Mouse (Mus musculus): ENCODE measurements around the gene Slc39a8. TPM values are rescaled to one million over a fixed set of nuclear protein-coding genes. Genes with fewer than 3 reads are reported as not detected.

Gene Slc39a8
- polyA plus RNA-seq, 1 experiment, result 35.7 TPM

GRCm38 (mm10) chr3:135841716-135842511 is 16.8 kb downstream of the Slc39a8 start:
- no peak overlapping the region for H3K9ac ChIP-seq (ENCODE audit: low read depth, poor library complexity, severe bottlenecking)
- TF ChIP-seq POLR2A (IDR thresholded peaks at IDR 0.05; ENCODE audit: insufficient read depth, low read length) (no peak), CTCF (IDR thresholded peaks at IDR 0.05; ENCODE audit: low read depth, low read length) (no peak), EP300 (IDR thresholded peaks at IDR 0.05; ENCODE audit: insufficient read depth, low read depth, low read length) (no peak)
- no peaks in the 10 kb centered on the region for H3K36me3 ChIP-seq (ENCODE audit: control insufficient read depth, insufficient read depth, low read length, poor library complexity, severe bottlenecking)
- H3K27me3 ChIP-seq (ENCODE audit: control insufficient read depth, insufficient read depth, low read length, poor library complexity, severe bottlenecking), result no peaks in the 10 kb centered on the region
- no peaks in the 10 kb centered on the region for H3K4me1 ChIP-seq (ENCODE audit: control insufficient read depth, insufficient read depth, low read length)
- no peak overlapping the region for H3K27ac ChIP-seq (ENCODE audit: insufficient read depth, low read length)
- no peaks in the 10 kb centered on the region for H3K9me3 ChIP-seq (replicated peaks; ENCODE audit: control insufficient read depth, insufficient read depth, low read length, poor library complexity, severe bottlenecking)
- no peak overlapping the region for H3K4me3 ChIP-seq (ENCODE audit: low read depth, low read length)

- no peak overlapping the region for H3K9ac ChIP-seq (ENCODE audit: low read depth, poor library complexity, severe bottlenecking)
- H3K27me3 ChIP-seq (ENCODE audit: control insufficient read depth, insufficient read depth, low read length, poor library complexity, severe bottlenecking), result no peaks in the 10 kb centered on the region
- H3K36me3 ChIP-seq (ENCODE audit: control insufficient read depth, insufficient read depth, low read length, poor library complexity, severe bottlenecking), result no peaks in the 10 kb centered on the region
- no peaks in the 10 kb centered on the region for H3K9me3 ChIP-seq (replicated peaks; ENCODE audit: control insufficient read depth, insufficient read depth, low read length, poor library complexity, severe bottlenecking)
- no peak overlapping the region for H3K27ac ChIP-seq (ENCODE audit: insufficient read depth, low read length)
- TF ChIP-seq CTCF (IDR thresholded peaks at IDR 0.05; ENCODE audit: low read depth, low read length), result peak; percentile 38
- no peak for TF ChIP-seq POLR2A (IDR thresholded peaks at IDR 0.05; ENCODE audit: insufficient read depth, low read length)
- no peaks in the 10 kb centered on the region for H3K4me1 ChIP-seq (ENCODE audit: control insufficient read depth, insufficient read depth, low read length)
- H3K4me3 ChIP-seq (ENCODE audit: low read depth, low read length), result no peak overlapping the region
Observed at GRCm38 (mm10) chr3:135843181-135843580, 18.1 kb downstream of the Slc39a8 start.

GRCm38 (mm10) chr3:135843707-135844106 is 18.6 kb downstream of the Slc39a8 start:
- no peaks in the 10 kb centered on the region for H3K4me1 ChIP-seq (ENCODE audit: control insufficient read depth, insufficient read depth, low read length)
- no peaks in the 10 kb centered on the region for H3K27me3 ChIP-seq (ENCODE audit: control insufficient read depth, insufficient read depth, low read length, poor library complexity, severe bottlenecking)
- H3K9ac ChIP-seq (ENCODE audit: low read depth, poor library complexity, severe bottlenecking), result no peak overlapping the region
- H3K4me3 ChIP-seq (ENCODE audit: low read depth, low read length), result no peak overlapping the region
- no peaks in the 10 kb centered on the region for H3K36me3 ChIP-seq (ENCODE audit: control insufficient read depth, insufficient read depth, low read length, poor library complexity, severe bottlenecking)
- no peak for TF ChIP-seq CTCF (IDR thresholded peaks at IDR 0.05; ENCODE audit: low read depth, low read length)
- no peak for TF ChIP-seq POLR2A (IDR thresholded peaks at IDR 0.05; ENCODE audit: insufficient read depth, low read length)
- no peak for TF ChIP-seq EP300 (IDR thresholded peaks at IDR 0.05; ENCODE audit: insufficient read depth, low read depth, low read length)
- H3K9me3 ChIP-seq (replicated peaks; ENCODE audit: control insufficient read depth, insufficient read depth, low read length, poor library complexity, severe bottlenecking), result no peaks in the 10 kb centered on the region
- no peak overlapping the region for H3K27ac ChIP-seq (ENCODE audit: insufficient read depth, low read length)

GRCm38 (mm10) chr3:135844835-135845234 is 19.8 kb downstream of the Slc39a8 start:
- Histone ChIP-seq H3K4me1 (ENCODE audit: control insufficient read depth, insufficient read depth, low read length) (no peaks in the 10 kb centered on the region), H3K27me3 (ENCODE audit: control insufficient read depth, insufficient read depth, low read length, poor library complexity, severe bottlenecking) (no peaks in the 10 kb centered on the region), H3K9ac (ENCODE audit: low read depth, poor library complexity, severe bottlenecking) (no peak overlapping the region), H3K27ac (ENCODE audit: insufficient read depth, low read length) (no peak overlapping the region), H3K9me3 (replicated peaks; ENCODE audit: control insufficient read depth, insufficient read depth, low read length, poor library complexity, severe bottlenecking) (no peaks in the 10 kb centered on the region), H3K4me3 (ENCODE audit: low read depth, low read length) (no peak overlapping the region), H3K36me3 (ENCODE audit: control insufficient read depth, insufficient read depth, low read length, poor library complexity, severe bottlenecking) (no peaks in the 10 kb centered on the region)
- TF ChIP-seq CTCF (IDR thresholded peaks at IDR 0.05; ENCODE audit: low read depth, low read length), result no peak
- TF ChIP-seq POLR2A (IDR thresholded peaks at IDR 0.05; ENCODE audit: insufficient read depth, low read length), result no peak
- TF ChIP-seq EP300 (IDR thresholded peaks at IDR 0.05; ENCODE audit: insufficient read depth, low read depth, low read length), result no peak

GRCm38 (mm10) chr3:135845860-135846259 is 20.8 kb downstream of the Slc39a8 start:
- H3K9me3 ChIP-seq (replicated peaks; ENCODE audit: control insufficient read depth, insufficient read depth, low read length, poor library complexity, severe bottlenecking), result no peaks in the 10 kb centered on the region
- H3K36me3 ChIP-seq (ENCODE audit: control insufficient read depth, insufficient read depth, low read length, poor library complexity, severe bottlenecking), result no peaks in the 10 kb centered on the region
- TF ChIP-seq EP300 (IDR thresholded peaks at IDR 0.05; ENCODE audit: insufficient read depth, low read depth, low read length), result no peak
- TF ChIP-seq CTCF (IDR thresholded peaks at IDR 0.05; ENCODE audit: low read depth, low read length), result no peak
- TF ChIP-seq POLR2A (IDR thresholded peaks at IDR 0.05; ENCODE audit: insufficient read depth, low read length), result no peak
- H3K4me1 ChIP-seq (ENCODE audit: control insufficient read depth, insufficient read depth, low read length), result no peaks in the 10 kb centered on the region
- H3K9ac ChIP-seq (ENCODE audit: low read depth, poor library complexity, severe bottlenecking), result no peak overlapping the region
- no peak overlapping the region for H3K27ac ChIP-seq (ENCODE audit: insufficient read depth, low read length)
- H3K4me3 ChIP-seq (ENCODE audit: low read depth, low read length), result no peak overlapping the region
- no peaks in the 10 kb centered on the region for H3K27me3 ChIP-seq (ENCODE audit: control insufficient read depth, insufficient read depth, low read length, poor library complexity, severe bottlenecking)

GRCm38 (mm10) chr3:135851607-135852006 is 26.5 kb downstream of the Slc39a8 start:
- Histone ChIP-seq H3K27ac (ENCODE audit: insufficient read depth, low read length) (no peak overlapping the region), H3K4me3 (ENCODE audit: low read depth, low read length) (no peak overlapping the region), H3K9ac (ENCODE audit: low read depth, poor library complexity, severe bottlenecking) (no peak overlapping the region), H3K9me3 (replicated peaks; ENCODE audit: control insufficient read depth, insufficient read depth, low read length, poor library complexity, severe bottlenecking) (no peaks in the 10 kb centered on the region), H3K4me1 (ENCODE audit: control insufficient read depth, insufficient read depth, low read length) (no peaks in the 10 kb centered on the region), H3K36me3 (ENCODE audit: control insufficient read depth, insufficient read depth, low read length, poor library complexity, severe bottlenecking) (no peaks in the 10 kb centered on the region), H3K27me3 (ENCODE audit: control insufficient read depth, insufficient read depth, low read length, poor library complexity, severe bottlenecking) (no peaks in the 10 kb centered on the region)
- TF ChIP-seq POLR2A (IDR thresholded peaks at IDR 0.05; ENCODE audit: insufficient read depth, low read length), result no peak
- no peak for TF ChIP-seq EP300 (IDR thresholded peaks at IDR 0.05; ENCODE audit: insufficient read depth, low read depth, low read length)
- TF ChIP-seq CTCF (IDR thresholded peaks at IDR 0.05; ENCODE audit: low read depth, low read length), result no peak

Data from ES-Bruce4 (cell line).